Mouse (Mus musculus) adrenal gland, postnatal 4 days (tissue): ENCODE measurements around the gene Parg. TPM values are rescaled to one million over a fixed set of nuclear protein-coding genes. Genes with fewer than 3 reads are reported as not detected.
"Not testable (repeated sequence)": the region's sequence is repeated elsewhere in the genome, so short reads cannot be mapped to it uniquely, and the experiment has no call there.

Experiments
- DNase-seq, 2 experiments: peaks; one replicate each; pipeline ENCODE4 v3.0.0; 2021 to 2022; ENCODE audit warnings: low spot score in 2 of 2, mixed read lengths in 2 of 2
- total RNA-seq, 2 experiments: library from RNA; stranded (reverse); gene quantifications; 2 replicates each; pipeline ENCODE4 v1.2.3; 2021

Gene Parg
- total RNA-seq, 2 experiments from 2014 or later: 70.2 to 80.9 TPM

DNA sequence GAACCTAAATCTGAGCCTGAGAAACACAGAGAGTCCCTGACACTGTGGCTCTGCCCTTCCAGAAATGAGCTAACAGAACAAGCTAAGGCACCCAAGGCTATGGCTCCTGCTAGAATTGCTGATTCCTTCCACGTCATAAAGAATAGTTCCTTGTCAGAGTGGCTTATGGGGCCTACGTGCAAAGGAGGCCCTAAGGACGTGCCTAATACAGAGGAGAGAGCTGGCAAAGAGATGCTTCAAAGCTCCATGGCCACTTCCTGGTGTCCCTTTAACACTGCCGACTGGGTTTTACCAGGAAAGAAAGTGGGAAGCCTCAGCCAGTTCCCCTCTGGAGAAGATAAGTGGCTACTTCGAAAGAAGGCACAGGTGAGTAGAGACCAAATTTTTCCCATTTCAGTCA lies 25.2 kb upstream of the Parg start:
- not testable (repeated sequence) for DNase-seq

DNA sequence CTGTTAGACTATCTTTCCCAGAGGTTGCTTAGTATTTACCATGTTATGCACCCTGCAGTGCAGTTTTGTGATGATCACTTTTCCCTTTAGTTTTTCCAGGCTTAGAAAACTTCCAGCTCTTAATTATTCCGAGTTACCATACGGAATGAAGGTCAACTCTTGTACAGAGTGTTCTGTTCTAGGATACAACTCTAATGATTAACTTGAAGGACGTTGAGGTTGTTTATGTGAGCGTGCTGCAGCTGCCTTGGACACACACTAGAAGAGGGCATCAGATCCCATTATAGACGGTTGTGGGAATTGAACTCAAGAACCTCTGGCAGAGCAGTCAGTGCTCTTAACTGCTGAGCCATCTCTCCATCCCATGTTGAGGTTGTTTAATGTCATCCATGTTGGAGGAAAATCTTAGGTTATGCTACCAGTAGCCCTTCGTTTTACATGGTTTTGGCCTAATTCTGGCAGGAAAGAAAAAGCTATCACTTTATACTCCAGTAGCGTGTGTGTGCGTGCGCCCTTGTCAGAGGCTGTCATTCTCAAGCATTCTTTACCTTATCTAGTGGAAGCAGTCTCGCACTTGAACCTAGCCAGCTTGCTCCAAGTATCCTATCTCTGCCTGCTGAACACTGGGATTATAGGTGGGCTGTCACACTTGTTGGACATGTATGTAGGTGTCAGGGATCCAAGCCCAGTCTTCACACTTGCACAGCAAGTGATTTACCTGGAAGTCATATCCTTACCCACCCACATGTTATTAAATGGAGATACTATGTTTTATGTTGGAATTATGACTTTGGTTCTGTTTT lies 22.2 kb upstream of the Parg start:
- DNase-seq: no peak

DNA sequence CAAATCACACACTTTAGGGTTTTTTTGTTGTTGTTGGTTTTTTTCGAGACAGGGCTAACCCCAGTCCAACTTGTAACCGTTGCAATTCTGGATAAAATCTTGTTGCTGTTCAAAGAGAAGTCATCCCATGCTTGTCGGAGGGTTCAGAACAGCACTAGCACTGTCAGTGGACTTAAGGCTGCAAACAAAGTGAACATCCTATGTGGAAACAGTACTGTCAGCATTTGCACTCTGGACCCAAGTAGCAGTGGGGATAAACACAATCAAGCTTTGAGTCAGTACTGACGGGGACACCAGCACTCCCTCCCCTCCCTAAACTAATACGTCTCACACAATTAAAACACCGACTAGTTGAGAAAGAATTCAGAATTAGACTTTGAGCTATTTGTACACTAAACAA lies 20.9 kb upstream of the Parg start:
- DNase-seq: no peak

DNA sequence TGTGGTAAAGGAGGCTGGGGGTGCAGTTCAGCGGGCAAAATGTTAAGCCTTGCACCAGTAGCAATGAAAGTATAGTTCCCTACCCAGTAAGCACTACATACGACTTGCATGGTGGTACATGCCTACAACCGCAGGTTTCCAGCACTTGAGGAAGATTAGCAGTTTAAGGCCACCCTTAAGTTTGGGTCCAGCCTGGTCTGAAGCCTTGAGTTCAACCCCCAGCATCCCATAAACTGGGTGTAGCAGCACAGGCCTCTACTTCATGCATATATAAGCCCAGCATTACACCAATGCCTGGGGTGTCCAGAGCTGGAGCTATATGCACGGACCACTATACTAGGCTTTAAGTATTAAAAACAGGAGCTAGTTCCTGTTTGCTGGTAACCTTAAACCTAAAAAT lies 17.9 kb upstream of the Parg start:
- DNase-seq: no peak

DNA sequence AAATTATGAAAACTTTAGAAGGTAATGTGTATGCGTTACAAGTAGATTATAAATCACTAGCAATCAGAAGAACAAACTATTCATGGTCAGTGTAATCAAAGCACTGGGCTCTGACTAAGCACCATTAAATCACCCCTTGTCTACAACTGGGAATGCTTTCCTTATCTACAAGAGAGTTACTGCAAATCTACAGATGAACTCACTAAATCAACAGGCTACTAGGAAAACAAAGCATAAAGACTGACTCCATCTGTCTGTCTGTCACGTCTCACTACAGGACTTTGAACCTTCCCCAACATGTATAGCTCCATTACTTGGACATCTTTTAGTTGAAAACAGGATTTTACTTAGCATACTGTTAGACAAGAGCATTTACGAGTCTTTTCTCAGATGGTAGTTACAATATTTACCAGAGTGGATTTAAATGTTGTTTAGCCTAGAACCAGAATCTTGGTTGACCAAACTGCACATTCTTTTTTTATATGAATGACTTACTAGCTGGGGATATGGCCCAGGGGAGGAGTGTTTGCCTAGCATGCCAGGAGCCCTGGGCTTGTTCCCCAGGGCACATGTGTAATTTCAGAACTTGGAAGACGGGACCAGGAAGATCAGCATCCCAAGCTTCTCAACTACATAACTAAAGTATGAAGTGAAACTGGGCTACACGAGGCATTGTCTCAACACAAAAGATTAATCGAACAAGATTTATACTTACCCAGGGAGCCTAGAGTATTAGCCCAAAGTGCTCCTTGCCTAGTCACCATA lies 10.9 kb upstream of the Parg start:
- DNase-seq: no peak

DNA sequence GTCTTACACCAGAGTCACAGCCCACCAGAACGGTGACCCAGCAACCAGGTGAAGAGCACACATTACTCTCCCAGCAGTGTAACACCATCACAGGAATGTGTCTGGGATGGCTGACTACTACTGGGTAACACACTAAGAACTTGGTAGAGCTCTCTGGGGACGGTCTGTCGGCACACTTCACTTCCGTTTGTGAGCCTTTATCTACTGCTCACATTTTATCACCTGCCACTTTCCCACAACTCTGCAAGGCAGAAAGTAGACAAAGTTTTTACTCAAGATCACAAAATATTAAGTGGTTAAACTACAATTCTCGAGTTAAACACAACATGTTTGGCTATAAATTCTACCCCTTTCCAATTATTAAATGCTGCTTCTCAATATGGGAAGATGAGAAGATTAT lies 9.8 kb upstream of the Parg start:
- DNase-seq: no peak

DNA sequence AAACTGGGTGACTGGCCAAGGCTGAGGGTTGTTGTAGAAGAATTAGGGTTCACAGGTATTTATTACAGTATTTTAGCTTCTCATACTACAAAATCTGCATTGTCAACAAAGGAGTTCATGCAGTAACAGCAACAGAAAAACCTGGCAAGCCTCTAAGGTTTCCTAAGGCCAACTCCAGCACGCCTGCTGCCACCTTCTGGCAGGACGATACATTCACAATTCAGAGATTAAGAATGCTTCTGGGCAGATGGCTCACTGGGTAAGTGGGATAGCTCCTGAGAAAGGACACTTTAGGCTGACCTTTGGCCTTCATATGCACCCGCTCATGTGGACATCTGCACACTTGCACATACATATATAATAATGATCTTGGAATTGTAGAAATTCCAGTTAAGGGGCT lies 9.3 kb upstream of the Parg start:
- DNase-seq: peak in 1 of 2 experiments; percentile 21

DNA sequence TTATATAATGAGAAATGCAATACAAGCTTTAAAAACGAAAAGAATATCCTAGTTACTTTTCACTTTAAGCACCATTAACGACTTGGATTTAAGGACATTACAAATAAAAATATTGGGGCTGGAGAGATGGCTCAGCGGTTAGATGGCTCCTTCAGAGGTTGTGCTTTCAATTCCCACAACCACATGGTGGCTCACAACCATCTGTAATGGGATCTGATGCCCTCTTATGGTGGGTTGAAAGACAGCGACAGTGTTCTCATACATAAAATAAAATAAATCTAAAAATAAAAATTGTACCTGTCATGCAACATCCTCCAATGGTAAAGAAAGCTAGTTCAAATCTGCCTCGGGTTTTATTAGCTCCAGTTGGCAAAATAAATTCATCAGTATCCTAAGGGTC lies 8.2 kb upstream of the Parg start:
- DNase-seq: not testable (repeated sequence)

DNA sequence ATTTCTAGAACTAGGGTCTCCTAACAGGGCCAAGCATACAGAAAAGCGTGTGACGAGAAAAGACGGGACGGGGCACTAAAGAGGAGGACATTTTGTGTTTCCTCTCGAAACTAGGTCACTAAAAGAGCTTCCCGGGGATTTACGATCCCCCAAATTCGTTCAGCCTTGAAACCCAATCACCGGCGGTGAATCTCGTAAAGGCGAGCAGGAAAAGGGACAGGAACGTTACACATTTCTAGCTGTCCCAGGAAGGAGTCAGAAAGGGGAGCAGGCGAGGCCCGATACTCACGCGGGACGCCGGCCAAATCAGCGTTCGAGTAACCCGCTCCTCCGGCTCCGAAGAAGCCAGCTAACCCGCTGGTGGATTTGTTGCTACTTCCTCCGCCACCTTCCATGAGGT lies 395 bp upstream of the Parg start:
- peak in 1 of 2 experiments; percentile 21 for DNase-seq

DNA sequence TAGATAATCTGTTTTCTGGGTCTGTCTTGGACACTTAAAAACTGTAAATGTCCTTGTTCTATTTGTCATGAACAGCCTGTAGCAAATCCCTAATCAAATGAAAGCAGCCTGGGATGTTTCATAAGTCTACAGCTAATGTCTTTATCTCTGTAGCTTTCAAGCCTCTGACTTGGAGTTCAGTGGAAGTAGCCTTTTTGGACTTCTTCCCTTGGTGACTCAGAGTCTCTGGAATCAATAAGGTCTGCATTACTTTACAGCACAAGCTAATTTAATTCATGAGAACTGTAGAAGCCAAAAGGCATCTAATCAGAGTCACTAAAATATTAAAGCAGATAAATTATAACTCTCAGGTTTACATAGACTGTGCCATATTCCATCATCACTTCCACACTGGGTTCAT lies 24.9 kb downstream of the Parg start:
- no peak for DNase-seq

DNA sequence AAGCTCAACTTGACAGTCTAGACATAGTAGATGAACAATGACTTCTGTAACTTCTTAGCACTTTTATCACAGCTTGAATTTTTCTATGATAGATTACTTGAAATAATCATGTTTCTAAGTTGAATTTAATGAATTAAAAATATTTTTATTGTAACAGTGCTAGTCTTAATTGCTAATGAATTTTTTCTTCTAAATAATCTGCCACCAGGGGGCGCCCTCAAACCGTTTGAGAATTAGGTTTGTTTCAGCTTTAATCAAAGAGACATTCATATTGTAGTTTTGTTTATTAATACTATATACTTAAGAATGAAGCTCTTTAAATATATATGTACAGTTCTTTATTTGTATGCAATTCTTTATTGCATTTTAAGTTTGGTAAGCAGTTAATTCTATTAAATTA lies 27.2 kb downstream of the Parg start:
- peak in 1 of 2 experiments; percentile 17 for DNase-seq

DNA sequence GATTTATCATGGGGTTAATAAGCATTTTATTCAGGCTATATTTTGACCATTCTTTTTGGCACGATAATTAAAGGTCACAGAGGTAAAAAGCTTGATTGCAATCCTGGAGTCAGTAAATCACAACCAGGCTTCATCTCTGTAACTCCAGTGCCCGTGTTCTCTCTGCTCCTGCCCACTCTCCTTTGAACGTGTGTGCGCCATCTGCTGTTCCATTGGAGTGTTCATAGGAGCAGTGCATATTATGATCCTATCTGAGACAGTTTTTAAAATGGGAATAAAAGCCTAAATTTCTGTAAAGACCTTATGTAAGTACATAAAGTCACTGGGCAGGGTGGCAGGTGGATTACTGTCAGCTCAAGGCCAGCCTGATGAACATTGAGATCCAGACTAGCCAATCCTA lies 40.7 kb downstream of the Parg start:
- DNase-seq: no peak

DNA sequence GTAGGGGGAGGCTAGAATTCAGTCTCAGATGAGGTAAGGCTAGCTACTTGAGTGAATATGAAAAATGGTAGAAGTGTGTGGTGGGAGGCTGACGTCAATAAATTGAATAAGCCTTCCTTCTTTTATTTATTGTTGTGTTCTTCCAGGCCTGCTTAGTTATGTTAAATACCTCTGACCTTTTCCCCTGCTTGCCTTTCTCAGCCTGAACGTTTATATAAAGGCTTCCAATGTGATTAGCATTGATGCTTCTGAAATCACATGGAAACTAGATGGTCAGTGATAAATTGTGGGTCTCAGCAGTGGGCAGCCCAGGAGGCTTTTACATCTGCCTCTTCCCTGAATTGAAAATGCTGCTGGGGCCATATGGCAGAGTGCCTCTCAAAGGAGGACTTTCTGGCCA lies 44.3 kb downstream of the Parg start:
- DNase-seq: no peak

DNA sequence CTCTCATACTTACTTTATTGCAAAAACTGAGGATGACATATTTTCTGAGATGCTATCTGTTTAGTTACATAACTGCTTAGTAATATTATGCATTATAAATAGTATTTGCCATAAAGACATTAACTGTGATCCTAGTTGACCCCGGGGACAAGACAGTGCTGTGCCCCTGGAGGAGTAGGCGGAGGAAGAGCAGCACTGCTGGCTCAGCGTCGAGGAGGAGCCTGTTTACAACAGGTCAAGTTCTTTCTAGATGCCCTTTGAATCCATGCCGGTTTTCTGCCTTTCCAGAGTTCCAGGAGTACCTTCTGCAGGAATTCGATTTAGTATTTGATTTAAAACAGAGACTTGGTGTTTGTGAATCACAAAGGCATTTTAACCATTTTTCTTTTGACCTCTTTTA lies 47.9 kb downstream of the Parg start:
- DNase-seq: no peak

DNA sequence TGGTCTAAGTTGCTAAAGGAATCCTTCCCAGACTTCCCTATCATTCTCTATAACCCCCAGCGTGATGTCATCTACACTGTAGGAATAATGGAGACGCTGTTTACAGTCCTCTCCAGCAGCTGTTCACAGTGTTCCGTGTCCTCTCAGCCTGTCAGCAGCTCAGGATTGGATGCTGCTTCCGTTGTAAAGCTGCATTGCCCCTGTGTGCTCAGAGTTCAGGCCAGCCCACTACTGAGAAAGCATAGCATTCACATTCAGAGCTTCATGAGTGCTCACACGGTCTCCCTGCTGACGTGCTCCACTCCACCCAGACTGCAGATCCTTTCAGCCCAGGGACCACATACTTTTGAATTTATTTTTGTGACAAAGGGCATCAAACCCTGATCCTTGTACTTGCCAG lies 59.1 kb downstream of the Parg start:
- no peak for DNase-seq

DNA sequence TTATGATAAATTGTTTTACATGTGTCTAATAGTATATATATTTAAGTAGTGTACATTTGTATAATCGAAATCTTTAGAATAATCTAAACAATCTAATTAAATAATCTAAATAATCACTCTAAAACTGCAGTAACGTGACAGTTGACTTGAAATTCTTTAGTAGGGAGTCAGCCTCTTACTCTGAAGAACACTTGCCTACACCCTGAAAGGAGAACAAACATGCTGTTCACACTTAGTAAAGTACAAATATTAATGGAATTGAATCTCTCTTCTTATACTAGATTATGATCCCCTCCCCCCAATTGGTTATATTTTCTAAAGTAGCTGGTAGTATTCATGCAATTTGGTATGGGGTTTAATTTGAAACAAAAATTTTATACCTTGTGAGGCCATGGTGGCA lies 60.0 kb downstream of the Parg start:
- DNase-seq: no peak

DNA sequence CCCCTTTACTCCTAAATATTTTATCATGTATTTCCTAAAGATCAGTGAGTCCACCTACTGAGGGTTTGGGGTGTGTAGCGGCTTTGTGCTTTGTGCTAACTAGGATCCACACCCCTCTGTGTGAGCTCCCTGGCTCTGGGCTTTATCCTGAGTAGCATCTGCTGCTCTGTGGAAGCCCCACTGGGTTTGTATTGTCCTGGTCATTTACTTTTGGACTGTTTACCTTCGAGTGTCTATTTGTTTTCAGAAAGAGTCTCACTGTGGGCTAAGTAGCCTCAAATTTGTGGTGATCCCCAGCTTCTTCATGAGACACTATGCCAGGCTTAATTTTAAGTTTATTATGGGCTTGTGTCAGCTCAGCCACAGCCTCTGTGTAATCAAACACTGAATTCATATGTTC lies 67.2 kb downstream of the Parg start:
- DNase-seq: no peak

DNA sequence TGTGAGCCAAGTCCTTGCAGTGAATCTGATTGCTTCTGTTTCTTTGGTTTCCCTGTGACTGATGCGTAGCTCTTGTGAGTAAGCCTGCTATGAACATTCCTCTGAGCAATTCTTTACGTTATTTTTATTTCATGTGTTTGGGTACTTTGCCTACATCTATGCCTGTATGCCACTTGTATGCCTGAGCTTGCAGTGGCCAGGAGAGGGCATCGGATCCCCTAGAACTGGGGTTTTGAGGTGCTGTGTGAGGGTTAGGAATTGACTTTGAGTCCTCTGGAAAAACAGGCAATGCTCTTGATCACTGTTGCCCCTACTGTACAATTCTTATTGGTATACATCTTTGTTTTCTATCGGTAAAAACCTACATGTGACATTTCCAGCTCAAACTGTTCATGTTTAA lies 67.8 kb downstream of the Parg start:
- no peak for DNase-seq

DNA sequence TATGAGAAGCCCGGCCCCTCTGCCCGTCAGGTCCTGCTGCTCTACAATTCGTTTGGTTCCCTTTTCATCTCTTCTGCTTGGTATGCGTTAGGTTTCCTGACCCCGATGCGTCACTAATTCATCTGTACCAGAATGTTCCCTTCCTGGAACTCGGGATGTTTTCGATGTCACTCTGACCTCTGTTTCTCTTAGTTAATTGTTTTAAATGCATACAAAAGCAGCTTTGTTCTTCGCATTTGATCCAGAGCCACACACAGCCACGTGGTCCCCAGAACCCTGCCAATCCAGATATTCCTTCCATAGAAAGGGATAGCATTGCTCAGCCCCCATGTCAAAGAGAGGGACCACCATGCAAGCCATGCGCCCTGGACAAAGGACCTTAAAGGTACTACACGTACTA lies 99.9 kb downstream of the Parg start:
- no peak for DNase-seq

DNA sequence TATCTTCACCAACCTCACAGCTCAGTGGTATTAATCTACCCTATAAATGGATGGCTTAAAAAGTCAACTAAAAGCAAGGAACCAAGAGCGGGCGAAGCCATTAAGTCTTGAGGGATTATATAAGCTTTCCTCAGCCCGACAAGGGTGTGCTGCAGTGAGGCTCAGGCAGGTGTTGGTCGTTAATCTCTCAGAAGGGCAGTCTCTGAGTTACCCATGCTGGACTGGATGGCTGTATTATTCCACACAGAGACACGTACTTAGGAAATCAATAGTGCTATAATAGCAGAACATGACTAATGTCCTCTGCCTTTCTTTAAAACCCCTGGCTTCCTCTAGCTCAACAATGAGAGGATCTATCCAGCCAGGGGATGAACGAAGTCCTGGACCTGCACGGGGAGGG lies 100.7 kb downstream of the Parg start:
- no peak for DNase-seq

DNA sequence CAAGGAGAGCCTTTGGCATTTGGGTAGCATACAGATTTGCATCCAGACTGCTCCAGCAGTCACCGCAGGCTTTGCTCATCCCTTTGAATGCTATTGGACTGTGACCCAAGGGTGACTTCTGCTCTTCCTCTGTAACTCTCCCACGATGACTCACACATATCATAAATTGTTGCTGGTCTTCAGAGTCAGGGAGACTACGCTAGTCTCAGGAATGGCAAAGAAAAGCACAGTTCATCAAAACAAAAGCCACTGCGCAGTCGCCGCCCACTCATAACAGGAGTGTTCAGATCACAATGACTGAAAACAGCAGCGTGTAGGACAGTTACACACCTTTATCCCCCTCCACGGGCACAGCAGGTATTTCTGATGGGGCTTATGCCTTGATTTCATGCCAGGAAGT lies 103.2 kb downstream of the Parg start:
- no peak for DNase-seq

DNA sequence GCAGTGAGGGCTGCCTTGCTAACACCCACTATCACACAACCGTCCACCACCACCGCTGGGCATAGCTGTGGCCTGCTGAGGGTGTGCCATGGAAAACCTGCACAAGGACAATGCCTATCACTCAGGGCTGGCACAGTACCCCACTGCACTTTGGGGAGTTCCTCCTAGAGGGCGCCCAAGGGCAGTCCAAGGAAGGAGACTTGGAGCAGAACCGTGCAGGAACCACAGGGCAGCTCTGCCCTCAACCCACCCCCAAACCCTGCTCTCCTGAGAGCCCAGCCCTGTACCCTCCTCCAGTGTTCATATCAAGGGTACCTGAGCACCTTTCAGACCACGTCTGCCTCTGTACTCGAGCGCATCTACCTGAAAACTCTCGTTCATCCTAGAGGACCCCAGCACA lies 108.1 kb downstream of the Parg start:
- DNase-seq: peak in 1 of 2 experiments; percentile 48
